Mouse (Mus musculus): ENCODE results near the gene Bcl2a1d. TPM values are rescaled to one million over a fixed set of nuclear protein-coding genes. Genes with fewer than 3 reads are reported as not detected.
"Not testable (repeated sequence)": the region's sequence is repeated elsewhere in the genome, so short reads cannot be mapped to it uniquely, and the experiment has no call there.

The Bcl2a1d gene
- not detected in 2 replicates for polyA plus RNA-seq (2016; fragmentation: Nextera tagmentation; extraction: Ambion mirVana)

- H3K27ac ChIP-seq (replicated peaks); H3K4me3 ChIP-seq; H3K4me2 ChIP-seq (replicated peaks); H3K9ac ChIP-seq (replicated peaks); H3K36me3 ChIP-seq; H3K9me3 ChIP-seq; H3K27me3 ChIP-seq; H3K4me1 ChIP-seq; ATAC-seq (ENCODE audit: low FRiP score, low read depth): not testable (repeated sequence)
- WGBS: 90% methylated on average over 5 of the region's 5 CpGs
Observed at GRCm38 (mm10) chr9:88731728-88732127, at the start of gene Bcl2a1d. Gene Bcl2a1d (minus strand): TSS chr9:88731914.

- not testable (repeated sequence) for ATAC-seq (ENCODE audit: low FRiP score, low read depth); H3K9me3 ChIP-seq; H3K27ac ChIP-seq (replicated peaks); H3K4me2 ChIP-seq (replicated peaks); H3K4me3 ChIP-seq; H3K4me1 ChIP-seq; H3K36me3 ChIP-seq; H3K27me3 ChIP-seq; H3K9ac ChIP-seq (replicated peaks)
- 88% methylated on average over 3 of the region's 6 CpGs for WGBS
Observed at GRCm38 (mm10) chr9:88770239-88770638, 38.5 kb upstream of the Bcl2a1d start.

GRCm38 (mm10) chr9:88769470-88769869, 37.8 kb upstream of the Bcl2a1d start:
- H3K4me3 ChIP-seq; H3K4me1 ChIP-seq; H3K27me3 ChIP-seq; H3K36me3 ChIP-seq; H3K9me3 ChIP-seq; H3K27ac ChIP-seq (replicated peaks); ATAC-seq (ENCODE audit: low FRiP score, low read depth); H3K4me2 ChIP-seq (replicated peaks); H3K9ac ChIP-seq (replicated peaks): not testable (repeated sequence)
- 85% methylated on average over 4 of the region's 5 CpGs for WGBS

GRCm38 (mm10) chr9:88746687-88747086, 15.0 kb upstream of the Bcl2a1d start:
- not testable (repeated sequence) for H3K27ac ChIP-seq (replicated peaks); H3K9ac ChIP-seq (replicated peaks); H3K9me3 ChIP-seq; H3K4me1 ChIP-seq; H3K27me3 ChIP-seq; H3K4me2 ChIP-seq (replicated peaks); H3K36me3 ChIP-seq; ATAC-seq (ENCODE audit: low FRiP score, low read depth); H3K4me3 ChIP-seq
- WGBS: 17% methylated on average over 1 of the region's 2 CpGs

- H3K36me3 ChIP-seq; H3K4me3 ChIP-seq; H3K27me3 ChIP-seq; H3K9me3 ChIP-seq; H3K27ac ChIP-seq (replicated peaks); ATAC-seq (ENCODE audit: low FRiP score, low read depth); H3K4me1 ChIP-seq; H3K9ac ChIP-seq (replicated peaks); H3K4me2 ChIP-seq (replicated peaks): not testable (repeated sequence)
- WGBS: 100% methylated on average over 1 of the region's 2 CpGs
Observed at GRCm38 (mm10) chr9:88746046-88746445, 14.3 kb upstream of the Bcl2a1d start.

GRCm38 (mm10) chr9:88735289-88735688, 3.6 kb upstream of the Bcl2a1d start:
- H3K4me1 ChIP-seq; H3K4me3 ChIP-seq; H3K9ac ChIP-seq (replicated peaks); H3K27ac ChIP-seq (replicated peaks); H3K9me3 ChIP-seq; ATAC-seq (ENCODE audit: low FRiP score, low read depth); H3K4me2 ChIP-seq (replicated peaks); H3K36me3 ChIP-seq; H3K27me3 ChIP-seq: not testable (repeated sequence)

- H3K9me3 ChIP-seq; H3K4me2 ChIP-seq (replicated peaks); H3K9ac ChIP-seq (replicated peaks); ATAC-seq (ENCODE audit: low FRiP score, low read depth); H3K4me3 ChIP-seq; H3K4me1 ChIP-seq; H3K27ac ChIP-seq (replicated peaks); H3K27me3 ChIP-seq; H3K36me3 ChIP-seq: not testable (repeated sequence)
- 86% methylated on average over 1 of the region's 1 CpGs for WGBS
Observed at GRCm38 (mm10) chr9:88733182-88733581, 1.5 kb upstream of the Bcl2a1d start.

- not testable (repeated sequence) for H3K9ac ChIP-seq (replicated peaks); H3K36me3 ChIP-seq; H3K9me3 ChIP-seq; H3K4me3 ChIP-seq; H3K27ac ChIP-seq (replicated peaks); H3K4me2 ChIP-seq (replicated peaks); H3K27me3 ChIP-seq; H3K4me1 ChIP-seq; ATAC-seq (ENCODE audit: low FRiP score, low read depth)
- 72% methylated on average over 2 of the region's 3 CpGs for WGBS
Observed at GRCm38 (mm10) chr9:88732334-88732733, 620 bp upstream of the Bcl2a1d start.

GRCm38 (mm10) chr9:88728311-88728710, 3.4 kb downstream of the Bcl2a1d start:
- not testable (repeated sequence) for H3K4me2 ChIP-seq (replicated peaks); H3K27ac ChIP-seq (replicated peaks); H3K9ac ChIP-seq (replicated peaks); H3K4me1 ChIP-seq; H3K9me3 ChIP-seq; H3K36me3 ChIP-seq; ATAC-seq (ENCODE audit: low FRiP score, low read depth); H3K4me3 ChIP-seq; H3K27me3 ChIP-seq

GRCm38 (mm10) chr9:88721628-88722027, 10.1 kb downstream of the Bcl2a1d start:
- H3K9ac ChIP-seq (replicated peaks); H3K27ac ChIP-seq (replicated peaks); H3K27me3 ChIP-seq; H3K4me1 ChIP-seq; H3K4me3 ChIP-seq; H3K36me3 ChIP-seq; H3K9me3 ChIP-seq; H3K4me2 ChIP-seq (replicated peaks); ATAC-seq (ENCODE audit: low FRiP score, low read depth): not testable (repeated sequence)

- not testable (repeated sequence) for H3K36me3 ChIP-seq; H3K27me3 ChIP-seq; H3K9me3 ChIP-seq; H3K9ac ChIP-seq (replicated peaks); H3K4me1 ChIP-seq
- peak within 1 kb of the TSS; percentile 44 for H3K4me2 ChIP-seq (replicated peaks)
- peak within 1 kb of the TSS; percentile 81 for H3K27ac ChIP-seq (replicated peaks)
- 33% methylated on average over 11 of the region's 12 CpGs for WGBS
- H3K4me3 ChIP-seq: peak within 1 kb of the TSS; percentile 31
- peak; percentile 53 for ATAC-seq (ENCODE audit: low FRiP score, low read depth)
Observed at GRCm38 (mm10) chr9:88719989-88720537, 11.7 kb downstream of the Bcl2a1d start, which contains the start of gene Mthfsl. Gene Mthfsl (minus strand): TSS chr9:88720296.

GRCm38 (mm10) chr9:88719073-88719921, 12.4 kb downstream of the Bcl2a1d start:
- H3K4me1 ChIP-seq; H3K9me3 ChIP-seq; H3K36me3 ChIP-seq; H3K9ac ChIP-seq (replicated peaks); H3K27me3 ChIP-seq: not testable (repeated sequence)
- Histone ChIP-seq H3K27ac (replicated peaks) (peak overlapping the region; percentile 81), H3K4me3 (peak overlapping the region; percentile 31), H3K4me2 (replicated peaks) (peak overlapping the region; percentile 40)
- 8% methylated on average over 22 of the region's 46 CpGs for WGBS
- peak; percentile 95 for ATAC-seq (ENCODE audit: low FRiP score, low read depth)

GRCm38 (mm10) chr9:88718593-88718992, 13.1 kb downstream of the Bcl2a1d start:
- WGBS: 82% methylated on average over 5 of the region's 5 CpGs
- ATAC-seq (ENCODE audit: low FRiP score, low read depth); H3K36me3 ChIP-seq; H3K9ac ChIP-seq (replicated peaks); H3K9me3 ChIP-seq; H3K27ac ChIP-seq (replicated peaks); H3K4me3 ChIP-seq; H3K4me1 ChIP-seq; H3K27me3 ChIP-seq: not testable (repeated sequence)
- H3K4me2 ChIP-seq (replicated peaks): peak overlapping the region; percentile 40
